Mouse (Mus musculus): ENCODE measurements around the gene Sept8. TPM values are rescaled to one million over a fixed set of nuclear protein-coding genes. Genes with fewer than 3 reads are reported as not detected.

The Sept8 gene
- polyA plus RNA-seq, 1 experiment = 92.4 TPM

DNA sequence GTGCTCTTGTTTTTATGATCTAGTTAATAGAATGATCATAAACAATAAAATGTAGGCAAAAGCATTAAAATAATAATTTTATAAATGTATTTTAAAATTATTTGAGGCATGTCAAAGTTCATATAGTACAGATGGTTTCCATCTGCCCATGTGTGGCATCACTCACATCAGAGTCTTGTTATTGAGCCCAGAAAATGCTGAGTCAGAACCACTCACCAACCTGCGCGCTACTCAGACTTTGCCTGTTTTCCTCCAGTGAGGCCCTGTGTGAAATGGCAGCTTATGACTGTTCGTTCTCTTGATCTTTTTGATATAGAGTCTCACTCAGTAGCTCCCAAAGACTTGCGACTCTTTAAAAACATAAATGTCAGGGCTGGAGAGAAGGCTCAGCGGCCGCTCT lies 66.5 kb downstream of the Sept8 start:
- Histone ChIP-seq H3ac (ENCODE audit: control insufficient read depth, insufficient read length) (no peak overlapping the region), H3K79me2 (ENCODE audit: control insufficient read depth, insufficient read depth) (no peaks in the 10 kb centered on the region), H3K36me3 (ENCODE audit: control insufficient read depth, insufficient read depth) (peaks cover 50% of the 10 kb centered on the region), H3K4me3 (no peak overlapping the region), H3K4me2 (ENCODE audit: low read depth) (no peak overlapping the region), H3K27me3 (ENCODE audit: control insufficient read depth, insufficient read depth, insufficient read length) (no peaks in the 10 kb centered on the region)
- TF ChIP-seq SRF (IDR thresholded peaks at IDR 0.05; ENCODE audit: control insufficient read depth, insufficient read length, low read depth) = no peak
- TF ChIP-seq MYOG (IDR thresholded peaks at IDR 0.05; ENCODE audit: control insufficient read depth in 1 of 3, insufficient read depth in 1 of 3, insufficient read length in 2 of 3, low read depth in 2 of 3) = no peak
- no peak for TF ChIP-seq POLR2AphosphoS2 (IDR thresholded peaks at IDR 0.05; ENCODE audit: insufficient read length, low read depth)
- no peak for TF ChIP-seq TCF3 (IDR thresholded peaks at IDR 0.05; ENCODE audit: insufficient read length, low read depth)
- no peak for TF ChIP-seq USF1 (IDR thresholded peaks at IDR 0.05; ENCODE audit: low read depth)
- TF ChIP-seq POLR2A (IDR thresholded peaks at IDR 0.05; ENCODE audit: insufficient read length, low read depth) = no peak

- Histone ChIP-seq H3K36me3 (ENCODE audit: control insufficient read depth, insufficient read depth) (peaks cover 51% of the 10 kb centered on the region), H3K79me2 (ENCODE audit: control insufficient read depth, insufficient read depth) (no peaks in the 10 kb centered on the region), H3ac (ENCODE audit: control insufficient read depth, insufficient read length) (no peak overlapping the region), H3K4me3 (no peak overlapping the region), H3K4me2 (ENCODE audit: low read depth) (no peak overlapping the region), H3K27me3 (ENCODE audit: control insufficient read depth, insufficient read depth, insufficient read length) (no peaks in the 10 kb centered on the region)
- no peak for TF ChIP-seq REST (IDR thresholded peaks at IDR 0.05; ENCODE audit: insufficient read depth, insufficient read length)
- no peak for TF ChIP-seq MYOG (IDR thresholded peaks at IDR 0.05; ENCODE audit: control insufficient read depth in 1 of 3, insufficient read depth in 1 of 3, insufficient read length in 2 of 3, low read depth in 2 of 3)
- no peak for TF ChIP-seq SRF (IDR thresholded peaks at IDR 0.05; ENCODE audit: control insufficient read depth, insufficient read length, low read depth)
- no peak for TF ChIP-seq POLR2A (IDR thresholded peaks at IDR 0.05; ENCODE audit: insufficient read length, low read depth)
- TF ChIP-seq MYOD1 (IDR thresholded peaks at IDR 0.05; ENCODE audit: control insufficient read depth in 1 of 3, insufficient read length in 2 of 3, low read depth in 2 of 3) = no peak
Observed at GRCm38 (mm10) chr11:53588279-53588678, 69.2 kb downstream of the Sept8 start.

- H3K4me3 ChIP-seq = no peak overlapping the region
- no peaks in the 10 kb centered on the region for H3K79me2 ChIP-seq (ENCODE audit: control insufficient read depth, insufficient read depth)
- no peaks in the 10 kb centered on the region for H3K27me3 ChIP-seq (ENCODE audit: control insufficient read depth, insufficient read depth, insufficient read length)
- TF ChIP-seq MYOG (IDR thresholded peaks at IDR 0.05; ENCODE audit: control insufficient read depth in 1 of 3, insufficient read depth in 1 of 3, insufficient read length in 2 of 3, low read depth in 2 of 3) (no peak), E2F4 (IDR thresholded peaks at IDR 0.05; ENCODE audit: insufficient read depth) (no peak), SRF (IDR thresholded peaks at IDR 0.05; ENCODE audit: control insufficient read depth, insufficient read length, low read depth) (no peak), TCF12 (IDR thresholded peaks at IDR 0.05; ENCODE audit: insufficient read depth, poor library complexity, severe bottlenecking) (no peak), MYOD1 (IDR thresholded peaks at IDR 0.05; ENCODE audit: control insufficient read depth in 1 of 3, insufficient read length in 2 of 3, low read depth in 2 of 3) (no peak), POLR2A (IDR thresholded peaks at IDR 0.05; ENCODE audit: insufficient read length, low read depth) (no peak), REST (IDR thresholded peaks at IDR 0.05; ENCODE audit: insufficient read depth, insufficient read length) (no peak), POLR2AphosphoS2 (IDR thresholded peaks at IDR 0.05; ENCODE audit: insufficient read length, low read depth) (no peak), USF1 (IDR thresholded peaks at IDR 0.05; ENCODE audit: low read depth) (no peak), MAX (IDR thresholded peaks at IDR 0.05; ENCODE audit: low read depth) (no peak), TCF3 (IDR thresholded peaks at IDR 0.05; ENCODE audit: insufficient read length, low read depth) (no peak), CEBPB (IDR thresholded peaks at IDR 0.05; ENCODE audit: insufficient read depth, poor library complexity, severe bottlenecking) (no peak)
- peaks cover 54% of the 10 kb centered on the region for H3K36me3 ChIP-seq (ENCODE audit: control insufficient read depth, insufficient read depth)
- H3K4me2 ChIP-seq (ENCODE audit: low read depth) = no peak overlapping the region
- H3ac ChIP-seq (ENCODE audit: control insufficient read depth, insufficient read length) = no peak overlapping the region
Observed at GRCm38 (mm10) chr11:53590368-53590768, 71.3 kb downstream of the Sept8 start.

DNA sequence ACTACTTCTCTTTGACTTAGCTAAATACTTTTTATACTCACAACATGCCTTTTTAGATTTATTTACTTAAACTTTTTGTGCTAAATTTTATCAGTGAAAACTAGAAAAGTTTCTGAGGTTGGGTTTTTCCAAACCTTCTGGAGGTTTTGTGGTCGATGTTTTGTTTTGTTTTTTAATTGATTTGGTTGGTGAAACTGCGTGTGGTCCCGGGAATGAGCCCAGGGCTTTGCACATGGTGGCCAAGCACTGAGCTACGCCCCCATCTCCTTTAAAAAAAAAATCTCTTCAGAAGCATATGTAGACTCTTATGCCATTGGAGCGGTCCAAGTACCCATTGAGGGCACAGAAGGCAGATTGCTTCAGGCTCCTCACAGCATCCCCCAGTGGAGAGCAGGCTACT lies 72.1 kb downstream of the Sept8 start:
- Histone ChIP-seq H3K36me3 (ENCODE audit: control insufficient read depth, insufficient read depth) (peaks cover 49% of the 10 kb centered on the region), H3K4me2 (ENCODE audit: low read depth) (no peak overlapping the region)
- no peak for TF ChIP-seq USF1 (IDR thresholded peaks at IDR 0.05; ENCODE audit: low read depth)
- TF ChIP-seq MAX (IDR thresholded peaks at IDR 0.05; ENCODE audit: low read depth) = no peak
- no peak for TF ChIP-seq TCF12 (IDR thresholded peaks at IDR 0.05; ENCODE audit: insufficient read depth, poor library complexity, severe bottlenecking)
- no peak for TF ChIP-seq SRF (IDR thresholded peaks at IDR 0.05; ENCODE audit: control insufficient read depth, insufficient read length, low read depth)
- TF ChIP-seq CEBPB (IDR thresholded peaks at IDR 0.05; ENCODE audit: insufficient read depth, poor library complexity, severe bottlenecking) = no peak
- no peak for TF ChIP-seq POLR2A (IDR thresholded peaks at IDR 0.05; ENCODE audit: insufficient read length, low read depth)
- TF ChIP-seq E2F4 (IDR thresholded peaks at IDR 0.05; ENCODE audit: insufficient read depth) = no peak
- TF ChIP-seq MYOG (IDR thresholded peaks at IDR 0.05; ENCODE audit: control insufficient read depth in 1 of 3, insufficient read depth in 1 of 3, insufficient read length in 2 of 3, low read depth in 2 of 3) = no peak
- no peak for TF ChIP-seq REST (IDR thresholded peaks at IDR 0.05; ENCODE audit: insufficient read depth, insufficient read length)
- TF ChIP-seq MYOD1 (IDR thresholded peaks at IDR 0.05; ENCODE audit: control insufficient read depth in 1 of 3, insufficient read length in 2 of 3, low read depth in 2 of 3) = no peak
- TF ChIP-seq TCF3 (IDR thresholded peaks at IDR 0.05; ENCODE audit: insufficient read length, low read depth) = no peak

More for the DNA sequence above, 72.1 kb downstream of the Sept8 start:
- Histone ChIP-seq H3K79me2 (ENCODE audit: control insufficient read depth, insufficient read depth) (no peaks in the 10 kb centered on the region), H3K4me3 (no peak overlapping the region), H3ac (ENCODE audit: control insufficient read depth, insufficient read length) (no peak overlapping the region), H3K27me3 (ENCODE audit: control insufficient read depth, insufficient read depth, insufficient read length) (no peaks in the 10 kb centered on the region)

Other genes with a start within 250 kb of the Sept8 start
- 99.3 TPM for gene Hspa4, start 218.8 kb upstream of the Sept8 start, polyA plus RNA-seq (2012; fragmentation: generic; extraction: Trizol)
- gene Zcchc10, start 194.6 kb upstream of the Sept8 start, polyA plus RNA-seq (2012; fragmentation: generic; extraction: Trizol) = 4.0 TPM
- 15.6 TPM for gene Aff4, start 168.4 kb upstream of the Sept8 start, polyA plus RNA-seq (2012; fragmentation: generic; extraction: Trizol)
- gene Leap2, start 96.1 kb upstream of the Sept8 start, polyA plus RNA-seq (2012; fragmentation: generic; extraction: Trizol) = not detected
- 1,153 TPM for gene Uqcrq, start 88.4 kb upstream of the Sept8 start, polyA plus RNA-seq (2012; fragmentation: generic; extraction: Trizol)
- gene Gdf9, start 88.2 kb upstream of the Sept8 start, polyA plus RNA-seq (2012; fragmentation: generic; extraction: Trizol) = 3.7 TPM
- 0.02 TPM for gene Gm10447, start 62.1 kb upstream of the Sept8 start, polyA plus RNA-seq (2012; fragmentation: generic; extraction: Trizol)
- 0.88 TPM for gene Shroom1, start 62.1 kb upstream of the Sept8 start, polyA plus RNA-seq (2012; fragmentation: generic; extraction: Trizol)
- gene Gm9837, start 48.8 kb upstream of the Sept8 start, polyA plus RNA-seq (2012; fragmentation: generic; extraction: Trizol) = not detected
- gene Gm9945, start 39.1 kb upstream of the Sept8 start, polyA plus RNA-seq (2012; fragmentation: generic; extraction: Trizol) = not detected
- gene Sowaha, start 39.0 kb upstream of the Sept8 start, polyA plus RNA-seq (2012; fragmentation: generic; extraction: Trizol) = not detected
- 13.6 TPM for gene Kif3a, start 48.1 kb downstream of the Sept8 start, polyA plus RNA-seq (2012; fragmentation: generic; extraction: Trizol)
- gene Il4, start 99.4 kb downstream of the Sept8 start, polyA plus RNA-seq (2012; fragmentation: generic; extraction: Trizol) = 0.19 TPM
- not detected for gene Il13, start 115.4 kb downstream of the Sept8 start, polyA plus RNA-seq (2012; fragmentation: generic; extraction: Trizol)
- 4.3 TPM for gene Rad50, start 188.1 kb downstream of the Sept8 start, polyA plus RNA-seq (2012; fragmentation: generic; extraction: Trizol)
- not detected for gene Il5, start 201.5 kb downstream of the Sept8 start, polyA plus RNA-seq (2012; fragmentation: generic; extraction: Trizol)

Data from myocyte (in vitro differentiated cells).